Mouse (Mus musculus): ENCODE results near the gene Pdilt. TPM values are rescaled to one million over a fixed set of nuclear protein-coding genes. Genes with fewer than 3 reads are reported as not detected.
"Not testable (repeated sequence)": the region's sequence is repeated elsewhere in the genome, so short reads cannot be mapped to it uniquely, and the experiment has no call there.

Gene Pdilt
- polyA plus RNA-seq (2015; fragmentation: Nextera tagmentation; extraction: Ambion mirVana) = not detected in 2 replicates

- whole genome bisulfite sequencing = 70% methylated on average over 4 of the region's 4 CpGs
- Histone ChIP-seq H3K9me3 (replicated peaks) (no peaks in the 10 kb centered on the region), H3K4me2 (replicated peaks) (no peak within 1 kb of the TSS), H3K4me1 (no peaks in the 10 kb centered on the region), H3K9ac (no peak within 1 kb of the TSS), H3K36me3 (no peaks in the 10 kb centered on the region), H3K27me3 (0 out of 2 replicates have a peak, but pooled peaks cover 3% of the 10 kb centered on the region), H3K4me3 (replicated peaks) (no peak within 1 kb of the TSS), H3K27ac (replicated peaks) (no peak within 1 kb of the TSS)
- ATAC-seq (ENCODE audit: insufficient number of reproducible peaks, low FRiP score, low TSS enrichment, low read depth) = no peak
These were observed at the start of gene Pdilt for GRCm38 (mm10) chr7:119523389-119523788. TSS of gene Pdilt (minus strand) at chr7:119523489.

GRCm38 (mm10) chr7:119562476-119562875 is 39.2 kb upstream of the Pdilt start:
- not testable (repeated sequence) for H3K4me2 ChIP-seq (replicated peaks); H3K27ac ChIP-seq (replicated peaks); H3K4me3 ChIP-seq (replicated peaks); H3K9ac ChIP-seq; ATAC-seq (ENCODE audit: insufficient number of reproducible peaks, low FRiP score, low TSS enrichment, low read depth); H3K9me3 ChIP-seq (replicated peaks); H3K4me1 ChIP-seq; H3K36me3 ChIP-seq; H3K27me3 ChIP-seq
- WGBS = 86% methylated on average over 2 of the region's 2 CpGs

- no peak for ATAC-seq (ENCODE audit: insufficient number of reproducible peaks, low FRiP score, low TSS enrichment, low read depth)
- H3K4me1 ChIP-seq = no peaks in the 10 kb centered on the region
- WGBS = 52% methylated on average over 4 of the region's 4 CpGs
- no peak overlapping the region for H3K9ac ChIP-seq
- no peak overlapping the region for H3K27ac ChIP-seq (replicated peaks)
- no peak overlapping the region for H3K4me2 ChIP-seq (replicated peaks)
- no peak overlapping the region for H3K4me3 ChIP-seq (replicated peaks)
- no peaks in the 10 kb centered on the region for H3K27me3 ChIP-seq
- H3K36me3 ChIP-seq = no peaks in the 10 kb centered on the region
- H3K9me3 ChIP-seq (replicated peaks) = no peaks in the 10 kb centered on the region
These were observed 38.2 kb upstream of the Pdilt start for GRCm38 (mm10) chr7:119561441-119561840.

GRCm38 (mm10) chr7:119560452-119560835 is 37.2 kb upstream of the Pdilt start:
- no peak for ATAC-seq (ENCODE audit: insufficient number of reproducible peaks, low FRiP score, low TSS enrichment, low read depth)
- Histone ChIP-seq H3K4me1 (no peaks in the 10 kb centered on the region), H3K9ac (no peak overlapping the region), H3K36me3 (no peaks in the 10 kb centered on the region), H3K9me3 (replicated peaks) (no peaks in the 10 kb centered on the region), H3K4me2 (replicated peaks) (no peak overlapping the region), H3K4me3 (replicated peaks) (no peak overlapping the region), H3K27ac (replicated peaks) (no peak overlapping the region), H3K27me3 (no peaks in the 10 kb centered on the region)
- WGBS = 72% methylated on average over 3 of the region's 3 CpGs

GRCm38 (mm10) chr7:119559789-119560451 is 36.6 kb upstream of the Pdilt start:
- H3K27ac ChIP-seq (replicated peaks) = no peak overlapping the region
- 77% methylated on average over 3 of the region's 3 CpGs for WGBS
- no peak overlapping the region for H3K9ac ChIP-seq
- no peaks in the 10 kb centered on the region for H3K27me3 ChIP-seq
- no peak overlapping the region for H3K4me3 ChIP-seq (replicated peaks)
- H3K4me2 ChIP-seq (replicated peaks) = no peak overlapping the region
- H3K4me1 ChIP-seq = no peaks in the 10 kb centered on the region
- ATAC-seq (ENCODE audit: insufficient number of reproducible peaks, low FRiP score, low TSS enrichment, low read depth) = no peak
- no peaks in the 10 kb centered on the region for H3K36me3 ChIP-seq
- no peaks in the 10 kb centered on the region for H3K9me3 ChIP-seq (replicated peaks)

GRCm38 (mm10) chr7:119554040-119554439 is 30.8 kb upstream of the Pdilt start, which contains the start of gene Acsm2:
TSS of gene Acsm2 (plus strand) at chr7:119554340.
- ATAC-seq (ENCODE audit: insufficient number of reproducible peaks, low FRiP score, low TSS enrichment, low read depth) = no peak
- 53% methylated on average over 1 of the region's 1 CpGs for WGBS

GRCm38 (mm10) chr7:119550471-119551222 is 27.4 kb upstream of the Pdilt start:
- H3K4me2 ChIP-seq (replicated peaks) = no peak overlapping the region
- H3K4me1 ChIP-seq = no peaks in the 10 kb centered on the region
- WGBS = 76% methylated on average over 3 of the region's 3 CpGs
- H3K9me3 ChIP-seq (replicated peaks) = no peaks in the 10 kb centered on the region
- no peaks in the 10 kb centered on the region for H3K27me3 ChIP-seq
- H3K9ac ChIP-seq = no peak overlapping the region
- no peak overlapping the region for H3K4me3 ChIP-seq (replicated peaks)
- no peaks in the 10 kb centered on the region for H3K36me3 ChIP-seq
- no peak overlapping the region for H3K27ac ChIP-seq (replicated peaks)
- no peak for ATAC-seq (ENCODE audit: insufficient number of reproducible peaks, low FRiP score, low TSS enrichment, low read depth)

More at GRCm38 (mm10) chr7:119554040-119554439, 30.8 kb upstream of the Pdilt start, which contains the start of gene Acsm2:
- Histone ChIP-seq H3K4me1 (no peaks in the 10 kb centered on the region), H3K9ac (no peak within 1 kb of the TSS), H3K27me3 (no peaks in the 10 kb centered on the region), H3K36me3 (no peaks in the 10 kb centered on the region), H3K9me3 (replicated peaks) (no peaks in the 10 kb centered on the region), H3K4me2 (replicated peaks) (no peak within 1 kb of the TSS), H3K4me3 (replicated peaks) (no peak within 1 kb of the TSS), H3K27ac (replicated peaks) (no peak within 1 kb of the TSS)

- H3K27ac ChIP-seq (replicated peaks) = no peak overlapping the region
- no peaks in the 10 kb centered on the region for H3K36me3 ChIP-seq
- H3K9me3 ChIP-seq (replicated peaks) = no peaks in the 10 kb centered on the region
- H3K27me3 ChIP-seq = no peaks in the 10 kb centered on the region
- no peak overlapping the region for H3K4me2 ChIP-seq (replicated peaks)
- no peaks in the 10 kb centered on the region for H3K4me1 ChIP-seq
- ATAC-seq (ENCODE audit: insufficient number of reproducible peaks, low FRiP score, low TSS enrichment, low read depth) = no peak
- no peak overlapping the region for H3K4me3 ChIP-seq (replicated peaks)
- no peak overlapping the region for H3K9ac ChIP-seq
These were observed 22.3 kb upstream of the Pdilt start for GRCm38 (mm10) chr7:119545572-119545971.

GRCm38 (mm10) chr7:119542445-119542844 is 19.2 kb upstream of the Pdilt start:
- WGBS = 52% methylated on average over 2 of the region's 2 CpGs
- no peaks in the 10 kb centered on the region for H3K36me3 ChIP-seq
- H3K27ac ChIP-seq (replicated peaks) = no peak overlapping the region
- no peak overlapping the region for H3K9ac ChIP-seq
- no peak overlapping the region for H3K4me3 ChIP-seq (replicated peaks)
- H3K4me2 ChIP-seq (replicated peaks) = no peak overlapping the region
- H3K9me3 ChIP-seq (replicated peaks) = no peaks in the 10 kb centered on the region
- no peak for ATAC-seq (ENCODE audit: insufficient number of reproducible peaks, low FRiP score, low TSS enrichment, low read depth)
- H3K4me1 ChIP-seq = no peaks in the 10 kb centered on the region
- no peaks in the 10 kb centered on the region for H3K27me3 ChIP-seq

GRCm38 (mm10) chr7:119534389-119534788 is 11.1 kb upstream of the Pdilt start:
- no peaks in the 10 kb centered on the region for H3K27me3 ChIP-seq
- H3K4me3 ChIP-seq (replicated peaks) = no peak overlapping the region
- no peak overlapping the region for H3K9ac ChIP-seq
- no peaks in the 10 kb centered on the region for H3K36me3 ChIP-seq
- no peak for ATAC-seq (ENCODE audit: insufficient number of reproducible peaks, low FRiP score, low TSS enrichment, low read depth)
- no peaks in the 10 kb centered on the region for H3K9me3 ChIP-seq (replicated peaks)
- H3K27ac ChIP-seq (replicated peaks) = no peak overlapping the region
- 74% methylated on average over 2 of the region's 2 CpGs for WGBS
- H3K4me2 ChIP-seq (replicated peaks) = no peak overlapping the region
- H3K4me1 ChIP-seq = no peaks in the 10 kb centered on the region

GRCm38 (mm10) chr7:119532924-119533323 is 9.6 kb upstream of the Pdilt start:
- 45% methylated on average over 1 of the region's 1 CpGs for WGBS
- no peaks in the 10 kb centered on the region for H3K4me1 ChIP-seq
- no peaks in the 10 kb centered on the region for H3K9me3 ChIP-seq (replicated peaks)
- H3K36me3 ChIP-seq = no peaks in the 10 kb centered on the region
- no peak overlapping the region for H3K9ac ChIP-seq
- no peak for ATAC-seq (ENCODE audit: insufficient number of reproducible peaks, low FRiP score, low TSS enrichment, low read depth)
- no peak overlapping the region for H3K4me2 ChIP-seq (replicated peaks)
- H3K4me3 ChIP-seq (replicated peaks) = no peak overlapping the region
- H3K27ac ChIP-seq (replicated peaks) = no peak overlapping the region
- no peaks in the 10 kb centered on the region for H3K27me3 ChIP-seq
